Mouse (Mus musculus) hindbrain, embryonic 14.5 days (tissue): ENCODE measurements at regions not wholly inside any gene's neighbourhood (a gene's known extent, or its start where the extent isn't known, plus 50 kb on each side); places are given as distances from the start of the nearest gene placed in this dataset.

ENCODE experiments used
- ATAC-seq: fragments of 200-750 bp; cut with Nextera tagmentation; 2 replicates; pipeline ENCODE4 v1.8.0; 2017; ENCODE audit warnings: moderate number of reproducible peaks, mild to moderate bottlenecking, moderate TSS enrichment, moderate library complexity; ENCODE audit not compliant: low FRiP score
- DNase-seq: peaks from one replicate; pipeline ENCODE4 v3.0.0-alpha.2; 2015; ENCODE audit warnings: low spot score
- H3K27ac ChIP-seq: fragments of 300-500 bp; sonication (generic); 2 replicates; pipeline ENCODE4 v1.5.1; 2014; ENCODE audit warnings: mild to moderate bottlenecking, moderate library complexity
- H3K27me3 ChIP-seq: fragments of 300-500 bp; sonication (generic); 2 replicates; pipeline ENCODE4 v1.6.1; 2014; ENCODE audit warnings: mild to moderate bottlenecking, low read length, mixed read lengths; ENCODE audit not compliant: control insufficient read depth, insufficient read depth
- H3K36me3 ChIP-seq: fragments of 300-500 bp; sonication (generic); replicated peaks from 2 replicates; pipeline ENCODE4 v1.6.1; 2014; ENCODE audit not compliant: control insufficient read depth, insufficient read depth
- H3K4me1 ChIP-seq: fragments of 300-500 bp; sonication (generic); replicated peaks from 2 replicates; pipeline ENCODE4 v1.6.1; 2014; ENCODE audit warnings: antibody characterized with exemption, low read length, mixed read lengths; ENCODE audit not compliant: control insufficient read depth, insufficient read depth
- H3K4me2 ChIP-seq: fragments of 300-500 bp; sonication (generic); replicated peaks from 2 replicates; pipeline ENCODE4 v1.6.1; 2014; ENCODE audit warnings: mild to moderate bottlenecking, moderate library complexity
- H3K4me3 ChIP-seq: fragments of 300-500 bp; sonication (generic); replicated peaks from 2 replicates; pipeline ENCODE4 v1.5.1; 2014; ENCODE audit warnings: mild to moderate bottlenecking, low read length
- H3K9ac ChIP-seq: fragments of 300-500 bp; sonication (generic); 2 replicates; pipeline ENCODE4 v1.6.1; 2014
- H3K9me3 ChIP-seq: fragments of 300-500 bp; sonication (generic); 2 replicates; pipeline ENCODE4 v1.6.1; 2016; ENCODE audit warnings: low read length; ENCODE audit not compliant: control insufficient read depth
- WGBS: fragments of 180-500 bp; shearing (Covaris S2); extraction: QIAGEN DNeasy Blood & Tissue Kit; methylation state at CpG from one replicate; pipeline ENCODE4 v1.1.7; 2014; 5-methylcytosine and 5-hydroxymethylcytosine counted together

GRCm38 (mm10) chr11:79831591-79832320 is 130.4 kb downstream of the Utp6 start:
- H3K27me3 ChIP-seq: no peaks in the 10 kb centered on the region
- ATAC-seq: no peak
- H3K27ac ChIP-seq: no peak overlapping the region
- no peak overlapping the region for H3K4me3 ChIP-seq
- no peaks in the 10 kb centered on the region for H3K36me3 ChIP-seq
- H3K4me1 ChIP-seq: no peaks in the 10 kb centered on the region
- no peak overlapping the region for H3K4me2 ChIP-seq
- no peaks in the 10 kb centered on the region for H3K9me3 ChIP-seq
- 88% methylated on average over 11 of the region's 11 CpGs for WGBS
- DNase-seq: no peak
- H3K9ac ChIP-seq: no peak overlapping the region

- DNase-seq: no peak
- WGBS: 87% methylated on average over 5 of the region's 5 CpGs
- Histone ChIP-seq H3K9ac (no peak overlapping the region), H3K27me3 (no peaks in the 10 kb centered on the region), H3K4me1 (no peaks in the 10 kb centered on the region), H3K9me3 (no peaks in the 10 kb centered on the region), H3K4me3 (no peak overlapping the region), H3K4me2 (no peak overlapping the region), H3K36me3 (no peaks in the 10 kb centered on the region), H3K27ac (no peak overlapping the region)
- ATAC-seq: no peak
Measured at GRCm38 (mm10) chr11:79830567-79831055, 131.6 kb downstream of the Utp6 start.

GRCm38 (mm10) chr11:79827034-79827433 is 135.2 kb downstream of the Utp6 start:
- Histone ChIP-seq H3K36me3 (no peaks in the 10 kb centered on the region), H3K4me3 (no peak overlapping the region), H3K4me1 (no peaks in the 10 kb centered on the region), H3K9me3 (no peaks in the 10 kb centered on the region), H3K27ac (no peak overlapping the region), H3K9ac (no peak overlapping the region), H3K4me2 (no peak overlapping the region), H3K27me3 (no peaks in the 10 kb centered on the region)
- WGBS: 94% methylated on average over 3 of the region's 3 CpGs
- DNase-seq: no peak
- ATAC-seq: no peak

- 84% methylated on average over 4 of the region's 4 CpGs for WGBS
- Histone ChIP-seq H3K27me3 (no peaks in the 10 kb centered on the region), H3K9me3 (no peaks in the 10 kb centered on the region), H3K4me2 (no peak overlapping the region), H3K36me3 (no peaks in the 10 kb centered on the region), H3K27ac (no peak overlapping the region), H3K4me1 (no peaks in the 10 kb centered on the region), H3K9ac (no peak overlapping the region), H3K4me3 (no peak overlapping the region)
- ATAC-seq: no peak
- no peak for DNase-seq
Measured at GRCm38 (mm10) chr11:79825881-79826280, 136.3 kb downstream of the Utp6 start.

GRCm38 (mm10) chr11:79823631-79824310 is 138.4 kb downstream of the Utp6 start:
- H3K27me3 ChIP-seq: no peaks in the 10 kb centered on the region
- no peak overlapping the region for H3K27ac ChIP-seq
- H3K9me3 ChIP-seq: no peaks in the 10 kb centered on the region
- H3K9ac ChIP-seq: no peak overlapping the region
- H3K4me1 ChIP-seq: no peaks in the 10 kb centered on the region
- no peak for DNase-seq
- H3K4me2 ChIP-seq: no peak overlapping the region
- H3K4me3 ChIP-seq: no peak overlapping the region
- no peaks in the 10 kb centered on the region for H3K36me3 ChIP-seq
- 93% methylated on average over 11 of the region's 11 CpGs for WGBS
- ATAC-seq: no peak

- Histone ChIP-seq H3K4me3 (no peak overlapping the region), H3K9me3 (no peaks in the 10 kb centered on the region), H3K4me2 (no peak overlapping the region), H3K27ac (no peak overlapping the region), H3K4me1 (no peaks in the 10 kb centered on the region), H3K27me3 (no peaks in the 10 kb centered on the region), H3K36me3 (no peaks in the 10 kb centered on the region), H3K9ac (no peak overlapping the region)
- ATAC-seq (no peak), DNase-seq (no peak)
- WGBS: 83% methylated on average over 5 of the region's 5 CpGs
Measured at GRCm38 (mm10) chr11:79821986-79822385, 140.2 kb downstream of the Utp6 start.

- no peak for ATAC-seq
- no peak for DNase-seq
- no peak overlapping the region for H3K27ac ChIP-seq
- H3K9ac ChIP-seq: no peak overlapping the region
- no peaks in the 10 kb centered on the region for H3K27me3 ChIP-seq
- WGBS: 89% methylated on average over 3 of the region's 3 CpGs
- H3K9me3 ChIP-seq: 0 out of 2 replicates have a peak, but pooled peaks cover 6% of the 10 kb centered on the region
- no peaks in the 10 kb centered on the region for H3K4me1 ChIP-seq
- H3K4me2 ChIP-seq: no peak overlapping the region
- H3K4me3 ChIP-seq: no peak overlapping the region
- H3K36me3 ChIP-seq: no peaks in the 10 kb centered on the region
Measured at GRCm38 (mm10) chr11:79815156-79815555, 147.0 kb downstream of the Utp6 start.

GRCm38 (mm10) chr11:79806911-79807466 is 155.2 kb downstream of the Utp6 start:
- H3K4me2 ChIP-seq: no peak overlapping the region
- no peak for DNase-seq

GRCm38 (mm10) chr11:79806417-79806816 is 155.8 kb downstream of the Utp6 start:
- DNase-seq (no peak), ATAC-seq (no peak)
- Histone ChIP-seq H3K27ac (peak overlapping the region; percentile 51; the same call in 1 of the 2 replicates), H3K4me3 (no peak overlapping the region), H3K4me1 (peaks cover 17% of the 10 kb centered on the region), H3K9me3 (no peaks in the 10 kb centered on the region), H3K4me2 (no peak overlapping the region), H3K27me3 (no peaks in the 10 kb centered on the region), H3K9ac (no peak overlapping the region), H3K36me3 (no peaks in the 10 kb centered on the region)
- WGBS: 73% methylated on average over 10 of the region's 10 CpGs

More at GRCm38 (mm10) chr11:79806911-79807466, 155.2 kb downstream of the Utp6 start:
- H3K36me3 ChIP-seq: no peaks in the 10 kb centered on the region
- H3K9me3 ChIP-seq: no peaks in the 10 kb centered on the region
- no peak overlapping the region for H3K4me3 ChIP-seq
- peaks cover 17% of the 10 kb centered on the region for H3K4me1 ChIP-seq
- H3K27me3 ChIP-seq: no peaks in the 10 kb centered on the region
- no peak overlapping the region for H3K27ac ChIP-seq
- no peak for ATAC-seq
- H3K9ac ChIP-seq: no peak overlapping the region
- WGBS: 22% methylated on average over 17 of the region's 17 CpGs
